Mouse (Mus musculus) stomach, embryonic 14.5 days (tissue): ENCODE measurements at regions not wholly inside any gene's neighbourhood (a gene's known extent, or its start where the extent isn't known, plus 50 kb on each side); places are given as distances from the start of the nearest gene placed in this dataset.

Experiments
- ATAC-seq: fragments of 200-750 bp; cut with Nextera tagmentation; 2 replicates; pipeline ENCODE4 v1.8.0; 2017; ENCODE audit warnings: low read depth, moderate TSS enrichment; ENCODE audit not compliant: insufficient number of reproducible peaks, insufficient read depth, low FRiP score
- H3K27ac ChIP-seq: fragments of 300-500 bp; sonication (generic); 2 replicates; pipeline ENCODE4 v1.5.1; 2014; ENCODE audit warnings: mild to moderate bottlenecking, low read length, moderate library complexity, mixed read lengths
- H3K27me3 ChIP-seq: fragments of 300-500 bp; sonication (generic); 2 replicates; pipeline ENCODE4 v1.6.1; 2014; ENCODE audit warnings: low read length, control low read depth, mixed read lengths; ENCODE audit not compliant: control insufficient read depth, insufficient read depth
- H3K36me3 ChIP-seq: fragments of 300-500 bp; sonication (generic); 2 replicates; pipeline ENCODE4 v1.6.1; 2014; ENCODE audit warnings: mild to moderate bottlenecking, control low read depth, low read length, moderate library complexity, mixed read lengths; ENCODE audit not compliant: control insufficient read depth, insufficient read depth
- H3K4me1 ChIP-seq: fragments of 300-500 bp; sonication (generic); 2 replicates; pipeline ENCODE4 v1.6.1; 2014; ENCODE audit warnings: low read length, control low read depth, mixed read lengths; ENCODE audit not compliant: control insufficient read depth, insufficient read depth
- H3K4me2 ChIP-seq: fragments of 300-500 bp; sonication (generic); replicated peaks from 2 replicates; pipeline ENCODE4 v1.6.1; 2014; ENCODE audit warnings: low read depth, low read length, control low read depth
- H3K4me3 ChIP-seq: fragments of 300-500 bp; sonication (generic); 2 replicates; pipeline ENCODE4 v1.5.1; 2014; ENCODE audit warnings: low read depth, low read length, control low read depth
- H3K9ac ChIP-seq: fragments of 300-500 bp; sonication (generic); replicated peaks from 2 replicates; pipeline ENCODE4 v1.6.1; 2014; ENCODE audit warnings: low read depth, mild to moderate bottlenecking, control low read depth, low read length, moderate library complexity, mixed read lengths
- H3K9me3 ChIP-seq: fragments of 300-500 bp; sonication (generic); 2 replicates; pipeline ENCODE4 v1.6.1; 2016; ENCODE audit warnings: low read depth, low read length, control low read depth; ENCODE audit not compliant: control insufficient read depth
- WGBS: fragments of 180-500 bp; shearing (Covaris S2); extraction: QIAGEN DNeasy Blood & Tissue Kit; methylation state at CpG from one replicate; pipeline ENCODE4 v1.1.7; 2014; 5-methylcytosine and 5-hydroxymethylcytosine counted together

GRCm38 (mm10) chr3:38237616-38238015, 247.0 kb downstream of the Ankrd50 start:
- H3K27me3 ChIP-seq: no peaks in the 10 kb centered on the region
- no peak overlapping the region for H3K27ac ChIP-seq
- ATAC-seq: no peak
- H3K4me3 ChIP-seq: no peak overlapping the region
- H3K4me2 ChIP-seq: no peak overlapping the region
- H3K9ac ChIP-seq: no peak overlapping the region
- no peaks in the 10 kb centered on the region for H3K9me3 ChIP-seq
- 78% methylated on average over 2 of the region's 2 CpGs for WGBS
- H3K36me3 ChIP-seq: no peaks in the 10 kb centered on the region
- peaks cover 4% of the 10 kb centered on the region; the same call in 1 of the 2 replicates for H3K4me1 ChIP-seq

DNA sequence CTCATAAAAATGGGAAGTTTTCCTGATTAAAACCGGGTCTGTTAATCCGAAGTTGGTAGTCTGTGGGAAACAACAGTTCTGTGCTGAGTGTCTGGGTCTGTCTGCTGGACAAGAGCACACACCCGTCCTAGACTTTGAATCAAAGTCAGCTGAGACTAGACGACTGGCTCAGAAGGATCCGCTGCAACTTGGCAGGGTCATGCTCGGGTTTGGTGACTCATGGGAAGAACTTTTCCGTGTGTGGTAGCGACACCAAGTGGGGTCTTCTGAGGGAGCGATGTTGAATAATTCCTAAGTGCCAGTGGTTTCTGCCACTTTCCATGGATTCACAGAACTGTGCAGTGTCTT, 248.9 kb downstream of the Ankrd50 start:
- no peak for ATAC-seq
- Histone ChIP-seq H3K36me3 (no peaks in the 10 kb centered on the region), H3K27ac (no peak overlapping the region), H3K9me3 (no peaks in the 10 kb centered on the region), H3K9ac (no peak overlapping the region), H3K27me3 (no peaks in the 10 kb centered on the region), H3K4me2 (no peak overlapping the region), H3K4me1 (peaks cover 16% of the 10 kb centered on the region), H3K4me3 (no peak overlapping the region)
- 77% methylated on average over 9 of the region's 9 CpGs for WGBS

DNA sequence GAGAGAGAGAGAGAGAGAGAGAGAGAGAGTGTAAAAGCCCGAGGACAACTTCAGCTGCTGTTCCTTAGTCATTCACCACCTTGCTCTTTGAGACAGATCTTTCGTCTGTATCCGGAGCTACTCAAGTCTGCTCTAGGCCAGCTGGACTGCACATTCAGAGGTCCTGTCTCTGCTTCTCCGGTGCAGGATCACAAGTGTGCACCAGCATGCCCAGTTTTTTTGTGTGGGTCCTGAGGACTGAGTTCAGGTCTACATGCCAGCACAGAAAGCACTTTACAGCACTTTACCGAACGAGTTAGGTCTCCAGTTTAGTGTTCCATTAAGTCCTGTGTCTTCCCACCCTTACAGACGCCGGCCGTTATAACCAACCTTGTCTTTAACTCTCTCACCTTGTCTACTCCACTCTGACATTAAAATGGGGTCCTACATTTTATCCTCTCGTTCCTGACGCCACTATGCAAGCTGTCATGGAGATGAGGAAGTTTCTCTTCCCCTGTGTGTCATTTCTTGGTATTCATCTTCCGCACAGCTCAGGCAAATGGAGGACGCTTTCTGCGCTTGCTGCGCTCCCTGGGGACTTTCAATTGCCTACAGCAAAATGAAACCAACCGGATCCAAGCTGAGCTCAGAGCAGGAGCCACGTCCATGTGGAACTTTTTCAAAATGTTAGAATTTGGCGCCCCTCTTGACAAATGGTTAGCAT, 249.5 kb downstream of the Ankrd50 start:
- 76% methylated on average over 18 of the region's 18 CpGs for WGBS
- H3K27ac ChIP-seq: peak overlapping the region; percentile 66; the same call in 1 of the 2 replicates

DNA sequence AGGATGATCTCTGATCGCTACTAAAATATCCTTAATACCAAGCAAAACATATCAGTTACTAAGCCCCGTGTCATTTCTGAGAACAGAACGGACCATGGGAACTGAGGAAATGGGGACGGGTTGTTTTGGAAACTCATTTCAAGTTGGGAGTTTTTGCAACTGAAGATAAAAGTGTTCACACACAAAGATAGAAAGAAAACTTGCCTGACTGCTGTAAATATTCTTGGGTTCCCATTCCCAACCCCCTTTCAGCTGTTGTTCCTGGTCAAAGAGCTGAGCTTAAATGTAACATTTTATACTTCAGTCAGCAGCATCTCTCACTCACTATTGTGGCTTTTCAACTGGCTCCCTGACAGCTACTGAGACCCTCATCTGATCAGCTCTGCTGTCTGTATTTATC, 250.1 kb downstream of the Ankrd50 start:
- H3K4me2 ChIP-seq: no peak overlapping the region
- no peak overlapping the region for H3K4me3 ChIP-seq
- no peak for ATAC-seq
- H3K4me1 ChIP-seq: peaks cover 19% of the 10 kb centered on the region
- H3K27me3 ChIP-seq: no peaks in the 10 kb centered on the region
- 49% methylated on average over 4 of the region's 4 CpGs for WGBS
- no peaks in the 10 kb centered on the region for H3K36me3 ChIP-seq
- peak overlapping the region; percentile 66; the same call in 1 of the 2 replicates for H3K27ac ChIP-seq
- H3K9me3 ChIP-seq: no peaks in the 10 kb centered on the region
- no peak overlapping the region for H3K9ac ChIP-seq

More for the DNA sequence above, 249.5 kb downstream of the Ankrd50 start:
- peaks cover 16% of the 10 kb centered on the region for H3K4me1 ChIP-seq
- H3K27me3 ChIP-seq: no peaks in the 10 kb centered on the region
- H3K9ac ChIP-seq: no peak overlapping the region
- H3K4me2 ChIP-seq: no peak overlapping the region
- ATAC-seq: no peak
- H3K9me3 ChIP-seq: no peaks in the 10 kb centered on the region
- H3K4me3 ChIP-seq: no peak overlapping the region
- no peaks in the 10 kb centered on the region for H3K36me3 ChIP-seq

DNA sequence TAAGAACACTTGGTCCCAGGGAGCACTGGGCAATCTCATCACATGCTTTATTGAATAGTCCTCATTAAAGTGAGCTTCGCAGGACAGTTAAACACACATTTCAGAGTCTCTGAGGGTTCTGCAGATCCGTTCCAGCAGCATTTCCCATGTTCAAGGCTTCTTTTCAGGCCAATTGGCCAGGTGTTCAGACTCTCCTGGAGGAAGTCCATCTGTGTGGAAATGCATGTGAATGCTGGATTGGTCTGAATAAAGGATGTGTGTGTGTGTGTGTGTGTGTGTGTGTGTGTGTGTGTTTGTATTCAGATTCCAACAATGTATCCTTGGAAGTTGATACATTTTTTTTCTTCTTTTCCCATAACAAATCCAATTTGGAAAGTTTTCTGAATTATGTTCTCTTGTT, 250.6 kb downstream of the Ankrd50 start:
- H3K27ac ChIP-seq: peak overlapping the region; percentile 67
- no peaks in the 10 kb centered on the region for H3K36me3 ChIP-seq
- no peak overlapping the region for H3K4me3 ChIP-seq
- peaks cover 21% of the 10 kb centered on the region for H3K4me1 ChIP-seq
- no peak overlapping the region for H3K9ac ChIP-seq
- H3K4me2 ChIP-seq: no peak overlapping the region
- 31% methylated on average over 2 of the region's 2 CpGs for WGBS
- ATAC-seq: no peak; the same call in 1 of the 2 replicates
- H3K9me3 ChIP-seq: no peaks in the 10 kb centered on the region
- no peaks in the 10 kb centered on the region for H3K27me3 ChIP-seq

GRCm38 (mm10) chr3:38233091-38233490, 251.6 kb downstream of the Ankrd50 start:
- Histone ChIP-seq H3K4me3 (no peak overlapping the region), H3K4me2 (no peak overlapping the region), H3K4me1 (peaks cover 21% of the 10 kb centered on the region), H3K9ac (no peak overlapping the region), H3K27me3 (no peaks in the 10 kb centered on the region), H3K36me3 (no peaks in the 10 kb centered on the region), H3K27ac (peak overlapping the region; percentile 79), H3K9me3 (no peaks in the 10 kb centered on the region)
- 82% methylated on average over 3 of the region's 3 CpGs for WGBS
- no peak for ATAC-seq

GRCm38 (mm10) chr3:38232111-38233076, 252.2 kb downstream of the Ankrd50 start:
- Histone ChIP-seq H3K9me3 (no peaks in the 10 kb centered on the region), H3K4me3 (no peak overlapping the region), H3K4me2 (no peak overlapping the region), H3K27me3 (no peaks in the 10 kb centered on the region), H3K27ac (peak overlapping the region; percentile 79), H3K4me1 (peaks cover 21% of the 10 kb centered on the region), H3K36me3 (no peaks in the 10 kb centered on the region), H3K9ac (no peak overlapping the region)
- peak; percentile 78; the same call in 1 of the 2 replicates for ATAC-seq
- 45% methylated on average over 15 of the region's 15 CpGs for WGBS

GRCm38 (mm10) chr3:38231506-38231905, 253.1 kb downstream of the Ankrd50 start:
- no peak overlapping the region for H3K4me2 ChIP-seq
- no peak for ATAC-seq
- peaks cover 21% of the 10 kb centered on the region for H3K4me1 ChIP-seq
- WGBS: 86% methylated on average over 3 of the region's 3 CpGs
- H3K4me3 ChIP-seq: no peak overlapping the region
- H3K9me3 ChIP-seq: no peaks in the 10 kb centered on the region
- H3K27ac ChIP-seq: peak overlapping the region; percentile 61; the same call in 1 of the 2 replicates
- H3K27me3 ChIP-seq: no peaks in the 10 kb centered on the region
- H3K9ac ChIP-seq: no peak overlapping the region
- no peaks in the 10 kb centered on the region for H3K36me3 ChIP-seq
